Mouse (Mus musculus) cerebellum, adult 2 months (tissue): ENCODE measurements at regions not wholly inside any gene's neighbourhood (a gene's known extent, or its start where the extent isn't known, plus 50 kb on each side); places are given as distances from the start of the nearest gene placed in this dataset.

Experiments used
- CTCF ChIP-seq: fragments of 200-500 bp; IDR thresholded peaks from 2 replicates; pipeline ENCODE4 v1.5.1; 2011; ENCODE audit warnings: low read depth, mild to moderate bottlenecking, control low read depth, low read length, moderate library complexity, borderline replicate concordance; ENCODE audit not compliant: insufficient read depth
- POLR2A ChIP-seq: fragments of 200-500 bp; IDR thresholded peaks from 2 replicates; pipeline ENCODE4 v1.6.1; 2011; ENCODE audit warnings: low read length, control low read depth, borderline replicate concordance; ENCODE audit not compliant: insufficient read depth

DNA sequence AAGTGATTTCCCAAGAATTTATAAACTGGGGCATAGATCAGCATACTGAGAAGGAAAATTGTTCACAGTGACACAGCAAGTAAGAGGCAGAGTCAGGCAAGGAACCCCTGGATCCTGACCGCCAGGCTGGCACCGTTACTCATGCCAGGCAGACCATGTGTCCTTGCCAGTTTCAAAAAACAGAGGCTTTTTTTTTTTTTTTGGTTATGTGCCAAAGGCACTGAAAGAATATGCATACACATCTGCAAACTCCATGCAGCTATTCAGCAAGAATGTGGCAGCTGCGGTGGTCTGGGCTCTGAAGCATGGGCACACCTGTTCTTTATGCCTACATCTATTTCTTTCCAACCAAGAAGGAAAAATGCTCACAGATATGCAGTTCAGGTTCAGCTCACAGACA, 58.8 kb upstream of the Jam3 start:
- TF ChIP-seq CTCF (no peak), POLR2A (no peak)
